Mouse (Mus musculus) intestine, postnatal 0 days (tissue): ENCODE results near the gene Thap11. TPM values are rescaled to one million over a fixed set of nuclear protein-coding genes. Genes with fewer than 3 reads are reported as not detected.
A peak's percentile ranks its signal among the peaks of the same experiment; 100 is the strongest.

Experiments used
- ATAC-seq: fragments of 200-750 bp; cut with Nextera tagmentation; 2 replicates; pipeline ENCODE4 v1.8.0; 2017; ENCODE audit warnings: mild to moderate bottlenecking, moderate TSS enrichment, moderate library complexity
- H3K27ac ChIP-seq: fragments of 300-500 bp; sonication (generic); 2 replicates; pipeline ENCODE4 v1.5.1; 2014; ENCODE audit warnings: mild to moderate bottlenecking, low read depth, low read length, moderate library complexity
- H3K27me3 ChIP-seq: fragments of 300-500 bp; sonication (generic); replicated peaks from 2 replicates; pipeline ENCODE4 v1.6.1; 2014; ENCODE audit warnings: low read length, mixed read lengths; ENCODE audit not compliant: control insufficient read depth, insufficient read depth
- H3K36me3 ChIP-seq: fragments of 300-500 bp; sonication (generic); 2 replicates; pipeline ENCODE4 v1.6.1; 2014; ENCODE audit warnings: mild to moderate bottlenecking, moderate library complexity; ENCODE audit not compliant: control insufficient read depth, insufficient read depth
- H3K4me1 ChIP-seq: fragments of 300-500 bp; sonication (generic); replicated peaks from 2 replicates; pipeline ENCODE4 v1.6.1; 2014; ENCODE audit warnings: antibody characterized with exemption, low read length, mixed read lengths; ENCODE audit not compliant: control insufficient read depth, insufficient read depth
- H3K4me2 ChIP-seq: fragments of 300-500 bp; sonication (generic); replicated peaks from 2 replicates; pipeline ENCODE4 v1.6.1; 2014; ENCODE audit warnings: low read depth, mild to moderate bottlenecking, moderate library complexity
- H3K4me3 ChIP-seq: fragments of 300-500 bp; sonication (generic); 2 replicates; pipeline ENCODE4 v1.5.1; 2014; ENCODE audit warnings: low read depth, low read length
- H3K9ac ChIP-seq: fragments of 300-500 bp; sonication (generic); 2 replicates; pipeline ENCODE4 v1.6.1; 2014; ENCODE audit warnings: mild to moderate bottlenecking, low read depth, low read length
- H3K9me3 ChIP-seq: fragments of 300-500 bp; sonication (generic); 2 replicates; pipeline ENCODE4 v1.6.1; 2016; ENCODE audit warnings: mixed run types; ENCODE audit not compliant: control insufficient read depth
- CTCF ChIP-seq: sonication (generic); IDR thresholded peaks from 2 replicates; pipeline ENCODE4 v1.5.1; 2016; ENCODE audit warnings: low read depth, mild to moderate bottlenecking, control low read depth, antibody characterized with exemption, moderate library complexity
- WGBS: fragments of 180-500 bp; shearing (Covaris S2); extraction: QIAGEN DNeasy Blood & Tissue Kit; methylation state at CpG from one replicate; pipeline ENCODE4 v1.1.7; 2014; 5-methylcytosine and 5-hydroxymethylcytosine counted together
- polyA plus RNA-seq: library from polyadenylated mRNA; unstranded; fragments of >200 nt; fragmentation: Nextera tagmentation; extraction: Ambion mirVana; gene quantifications from 2 replicates; pipeline ENCODE4 v1.2.1, GENCODE M21; 2015

Thap11 gene
- polyA plus RNA-seq, 1 experiment from 2014 or later, result 28.3 TPM

- Histone ChIP-seq H3K4me3 (peak overlapping the region; percentile 80), H3K36me3 (no peaks in the 10 kb centered on the region), H3K4me1 (peaks cover 5% of the 10 kb centered on the region), H3K9ac (peak overlapping the region; percentile 81; the same call in 1 of the 2 replicates), H3K4me2 (peak overlapping the region; percentile 97), H3K9me3 (no peaks in the 10 kb centered on the region), H3K27me3 (no peaks in the 10 kb centered on the region), H3K27ac (peak overlapping the region; percentile 82; the same call in 1 of the 2 replicates)
- ATAC-seq, result no peak
- 25% methylated on average over 8 of the region's 8 CpGs for WGBS
- no peak for TF ChIP-seq CTCF
Observed at GRCm38 (mm10) chr8:105854303-105854702, 629 bp upstream of the Thap11 start.

DNA sequence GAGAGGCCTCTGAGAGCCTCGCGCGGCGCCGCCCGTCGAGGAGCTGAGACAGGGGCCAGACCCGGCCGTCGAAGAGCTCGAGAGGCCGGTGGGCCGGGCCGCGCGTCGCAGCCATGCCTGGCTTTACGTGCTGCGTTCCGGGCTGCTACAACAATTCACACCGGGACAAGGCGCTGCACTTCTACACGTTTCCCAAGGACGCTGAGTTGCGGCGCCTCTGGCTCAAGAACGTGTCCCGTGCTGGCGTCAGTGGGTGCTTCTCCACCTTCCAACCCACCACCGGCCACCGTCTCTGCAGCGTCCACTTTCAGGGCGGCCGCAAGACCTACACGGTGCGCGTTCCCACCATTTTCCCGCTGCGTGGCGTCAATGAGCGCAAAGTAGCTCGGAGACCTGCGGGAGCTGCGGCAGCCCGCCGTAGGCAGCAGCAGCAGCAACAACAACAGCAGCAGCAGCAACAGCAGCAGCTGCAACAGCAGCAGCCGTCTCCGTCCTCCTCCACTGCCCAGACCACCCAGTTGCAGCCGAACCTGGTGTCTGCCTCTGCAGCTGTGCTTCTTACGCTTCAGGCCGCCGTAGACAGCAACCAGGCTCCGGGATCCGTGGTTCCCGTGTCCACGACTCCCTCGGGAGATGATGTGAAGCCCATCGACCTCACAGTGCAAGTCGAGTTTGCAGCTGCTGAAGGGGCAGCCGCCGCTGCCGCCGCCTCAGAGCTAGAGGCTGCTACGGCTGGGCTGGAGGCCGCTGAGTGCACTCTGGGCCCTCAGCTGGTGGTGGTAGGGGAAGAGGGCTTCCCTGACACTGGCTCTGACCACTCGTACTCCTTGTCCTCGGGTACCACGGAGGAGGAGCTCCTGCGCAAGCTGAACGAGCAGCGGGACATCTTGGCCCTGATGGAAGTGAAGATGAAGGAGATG lies 576 bp downstream of the Thap11 start:
- Histone ChIP-seq H3K27ac (peak overlapping the region; percentile 82), H3K36me3 (no peaks in the 10 kb centered on the region), H3K9ac (peak overlapping the region; percentile 81), H3K4me1 (peaks cover 5% of the 10 kb centered on the region), H3K4me2 (peak overlapping the region; percentile 97), H3K27me3 (no peaks in the 10 kb centered on the region), H3K4me3 (peak overlapping the region; percentile 80), H3K9me3 (no peaks in the 10 kb centered on the region)
- peak; percentile 31 for TF ChIP-seq CTCF
- peak; percentile 44 for ATAC-seq
- WGBS, result under 1% methylated on average over 71 of the region's 71 CpGs

DNA sequence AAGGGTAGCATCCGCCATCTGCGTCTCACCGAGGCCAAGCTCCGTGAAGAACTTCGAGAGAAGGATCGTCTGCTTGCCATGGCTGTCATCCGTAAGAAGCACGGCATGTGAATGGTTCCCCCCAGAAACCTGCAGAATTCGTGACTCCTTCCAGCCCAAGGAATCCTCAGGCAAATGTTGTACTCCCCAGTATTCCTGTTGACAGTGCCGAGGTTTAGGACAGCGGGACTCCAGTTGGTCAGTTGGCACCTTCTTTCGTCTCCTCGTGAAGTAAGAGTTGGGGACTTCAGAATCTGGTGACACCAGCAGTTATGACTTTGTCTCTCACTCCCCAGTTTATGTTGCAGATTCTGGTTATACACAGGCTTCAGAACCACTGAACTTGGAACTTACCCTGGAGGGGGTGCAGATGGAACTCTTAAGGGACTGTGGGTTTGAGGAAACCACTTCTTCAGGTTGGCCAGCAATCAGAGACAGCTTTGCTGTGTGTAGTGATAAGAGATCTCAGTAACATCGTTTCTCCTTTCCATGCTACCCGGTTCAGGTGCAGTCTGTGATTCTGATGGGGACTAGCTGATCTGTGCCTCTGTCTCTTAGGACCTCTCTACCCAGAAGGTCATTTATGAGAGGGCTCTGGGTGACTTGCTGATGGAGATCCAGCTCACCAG lies 1.4 kb downstream of the Thap11 start:
- no peaks in the 10 kb centered on the region for H3K9me3 ChIP-seq
- ATAC-seq, result no peak
- WGBS, result 9% methylated on average over 15 of the region's 15 CpGs

GRCm38 (mm10) chr8:105858495-105858894 lies 3.6 kb downstream of the Thap11 start:
- H3K4me1 ChIP-seq, result peaks cover 10% of the 10 kb centered on the region
- no peak overlapping the region for H3K9ac ChIP-seq
- no peak overlapping the region for H3K27ac ChIP-seq
- ATAC-seq, result no peak
- H3K4me3 ChIP-seq, result no peak overlapping the region
- no peak overlapping the region for H3K4me2 ChIP-seq
- H3K36me3 ChIP-seq, result no peaks in the 10 kb centered on the region
- WGBS, result 80% methylated on average over 5 of the region's 5 CpGs
- H3K9me3 ChIP-seq, result no peaks in the 10 kb centered on the region
- TF ChIP-seq CTCF, result no peak
- H3K27me3 ChIP-seq, result no peaks in the 10 kb centered on the region

More for the DNA sequence above, 1.4 kb downstream of the Thap11 start:
- no peak for TF ChIP-seq CTCF
- Histone ChIP-seq H3K27me3 (no peaks in the 10 kb centered on the region), H3K36me3 (no peaks in the 10 kb centered on the region), H3K27ac (peak overlapping the region; percentile 82; the same call in 1 of the 2 replicates), H3K4me2 (peak overlapping the region; percentile 97), H3K9ac (peak overlapping the region; percentile 81), H3K4me1 (peaks cover 5% of the 10 kb centered on the region), H3K4me3 (peak overlapping the region; percentile 80)

DNA sequence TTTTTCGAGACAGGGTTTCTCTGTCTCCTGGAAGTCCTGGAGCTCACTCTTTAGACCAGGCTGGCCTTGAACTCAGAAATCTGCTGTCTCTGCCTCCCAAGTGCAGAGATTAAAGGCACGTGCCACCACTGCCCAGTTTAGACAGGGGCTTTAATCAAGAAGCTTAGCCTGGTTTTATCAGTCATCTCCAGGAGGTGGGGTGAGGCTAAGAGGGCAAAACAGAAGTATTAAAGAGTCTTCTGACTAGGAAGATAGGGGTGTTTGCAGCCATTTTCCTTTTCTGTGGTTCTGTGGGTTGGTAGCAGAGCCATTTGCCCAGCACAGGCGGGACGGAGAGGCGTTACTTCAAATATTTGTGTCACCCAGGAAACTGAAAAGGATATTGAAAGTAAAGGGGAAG lies 4.4 kb downstream of the Thap11 start:
- no peaks in the 10 kb centered on the region for H3K36me3 ChIP-seq
- H3K9me3 ChIP-seq, result no peaks in the 10 kb centered on the region
- H3K4me1 ChIP-seq, result peaks cover 10% of the 10 kb centered on the region
- no peak overlapping the region for H3K4me3 ChIP-seq
- no peaks in the 10 kb centered on the region for H3K27me3 ChIP-seq
- no peak for TF ChIP-seq CTCF
- H3K9ac ChIP-seq, result peak overlapping the region; percentile 4; the same call in 1 of the 2 replicates
- no peak overlapping the region; the same call in 1 of the 2 replicates for H3K4me2 ChIP-seq
- H3K27ac ChIP-seq, result peak overlapping the region; percentile 51; the same call in 1 of the 2 replicates
- 45% methylated on average over 5 of the region's 5 CpGs for WGBS
- no peak for ATAC-seq
